Mouse (Mus musculus) heart, postnatal 0 days (tissue): ENCODE measurements around the gene Prrg2. TPM values are rescaled to one million over a fixed set of nuclear protein-coding genes. Genes with fewer than 3 reads are reported as not detected.
A peak's percentile ranks its signal among the peaks of the same experiment; 100 is the strongest.

Experiments used
- ATAC-seq: fragments of 200-750 bp; cut with Nextera tagmentation; 2 replicates; pipeline ENCODE4 v1.8.0; 2017; ENCODE audit warnings: low read depth, moderate number of reproducible peaks, moderate library complexity; ENCODE audit not compliant: insufficient read depth
- DNase-seq: peaks from one replicate; pipeline ENCODE4 v3.0.0-alpha.2; 2016; ENCODE audit warnings: low spot score
- H3K27ac ChIP-seq: fragments of 300-500 bp; sonication (generic); 2 replicates; pipeline ENCODE4 v1.5.1; 2014; ENCODE audit warnings: low read depth, mild to moderate bottlenecking
- H3K27me3 ChIP-seq: fragments of 300-500 bp; sonication (generic); 2 replicates; pipeline ENCODE4 v1.6.1; 2014; ENCODE audit warnings: low read length, mixed read lengths; ENCODE audit not compliant: control insufficient read depth, insufficient read depth
- H3K36me3 ChIP-seq: fragments of 300-500 bp; sonication (generic); replicated peaks from 2 replicates; pipeline ENCODE4 v1.6.1; 2014; ENCODE audit warnings: low read length, mixed read lengths; ENCODE audit not compliant: control insufficient read depth, insufficient read depth
- H3K4me1 ChIP-seq: fragments of 300-500 bp; sonication (generic); 2 replicates; pipeline ENCODE4 v1.6.1; 2014; ENCODE audit warnings: antibody characterized with exemption; ENCODE audit not compliant: control insufficient read depth, insufficient read depth
- H3K4me2 ChIP-seq: fragments of 300-500 bp; sonication (generic); 2 replicates; pipeline ENCODE4 v1.6.1; 2014; ENCODE audit warnings: low read depth, mild to moderate bottlenecking, low read length, moderate library complexity
- H3K4me3 ChIP-seq: fragments of 300-500 bp; sonication (generic); 2 replicates; pipeline ENCODE4 v1.5.1; 2014; ENCODE audit warnings: low read depth, low read length
- H3K9ac ChIP-seq: fragments of 300-500 bp; sonication (generic); replicated peaks from 2 replicates; pipeline ENCODE4 v1.6.1; 2014; ENCODE audit warnings: low read depth, low read length, mixed read lengths
- H3K9me3 ChIP-seq: fragments of 300-500 bp; sonication (generic); replicated peaks from 2 replicates; pipeline ENCODE4 v1.6.1; 2016; ENCODE audit warnings: low read length; ENCODE audit not compliant: control insufficient read depth
- CTCF ChIP-seq: IDR thresholded peaks from 2 replicates; pipeline ENCODE4 v1.5.1; 2016; ENCODE audit warnings: antibody characterized with exemption, control low read depth, low read depth
- EP300 ChIP-seq: IDR thresholded peaks from 2 replicates; pipeline ENCODE4 v1.6.1; 2016; ENCODE audit warnings: antibody characterized with exemption, low read depth
- WGBS: fragments of 180-500 bp; shearing (Covaris S2); extraction: QIAGEN DNeasy Blood & Tissue Kit; methylation state at CpG from one replicate; pipeline ENCODE4 v1.1.7; 2014; 5-methylcytosine and 5-hydroxymethylcytosine counted together
- polyA plus RNA-seq: library from polyadenylated mRNA; unstranded; fragments of >200 nt; fragmentation: Nextera tagmentation; extraction: Ambion mirVana; gene quantifications from 2 replicates; pipeline ENCODE4 v1.2.1, GENCODE M21; 2015
- total RNA-seq: library from RNA; depleted of rRNA; stranded (reverse); fragments of >200 nt; gene quantifications from 2 replicates; pipeline ENCODE4 v1.2.3, GENCODE M21; 2014; ENCODE audit warnings: low replicate concordance

The Prrg2 gene
- total and polyA plus RNA-seq, 2 experiments from 2014 or later, result 13.3 to 22.0 TPM

GRCm38 (mm10) chr7:45056329-45056971 lies 6.0 kb downstream of the Prrg2 start:
- H3K4me2 ChIP-seq, result no peak overlapping the region
- TF ChIP-seq CTCF (no peak), EP300 (no peak)
- no peaks in the 10 kb centered on the region for H3K36me3 ChIP-seq
- peaks cover 11% of the 10 kb centered on the region for H3K4me1 ChIP-seq
- no peaks in the 10 kb centered on the region for H3K9me3 ChIP-seq
- no peak for DNase-seq
- 65% methylated on average over 14 of the region's 14 CpGs for WGBS
- no peak for ATAC-seq
- no peak overlapping the region for H3K27ac ChIP-seq
- no peak overlapping the region for H3K9ac ChIP-seq
- no peak overlapping the region for H3K4me3 ChIP-seq
- H3K27me3 ChIP-seq, result no peaks in the 10 kb centered on the region

GRCm38 (mm10) chr7:45053931-45054510 lies 8.5 kb downstream of the Prrg2 start:
- peak; percentile 95 for ATAC-seq
- TF ChIP-seq CTCF (no peak), EP300 (0 out of 2 replicates have a peak, but pooled peaks have one; percentile 49)
- Histone ChIP-seq H3K4me2 (peak overlapping the region; percentile 99), H3K4me3 (peak overlapping the region; percentile 67), H3K9ac (peak overlapping the region; percentile 76), H3K27me3 (no peaks in the 10 kb centered on the region), H3K4me1 (peaks cover 14% of the 10 kb centered on the region), H3K9me3 (no peaks in the 10 kb centered on the region), H3K36me3 (peaks cover 17% of the 10 kb centered on the region), H3K27ac (peak overlapping the region; percentile 91)
- WGBS, result under 1% methylated on average over 32 of the region's 33 CpGs
- DNase-seq, result peak; percentile 99

- Histone ChIP-seq H3K27ac (peak overlapping the region; percentile 91), H3K27me3 (no peaks in the 10 kb centered on the region), H3K4me1 (peaks cover 14% of the 10 kb centered on the region), H3K36me3 (peaks cover 24% of the 10 kb centered on the region), H3K9ac (peak overlapping the region; percentile 76), H3K4me2 (peak overlapping the region; percentile 99), H3K9me3 (no peaks in the 10 kb centered on the region), H3K4me3 (peak overlapping the region; percentile 67)
- ATAC-seq (peak; percentile 54), DNase-seq (peak; percentile 68)
- under 1% methylated on average over 30 of the region's 59 CpGs for WGBS
- peak; percentile 59; the same call in 1 of the 2 replicates for TF ChIP-seq EP300
- no peak for TF ChIP-seq CTCF
These were observed 9.2 kb downstream of the Prrg2 start for GRCm38 (mm10) chr7:45053117-45053930.

- TF ChIP-seq CTCF, result no peak
- TF ChIP-seq EP300, result no peak
- peaks cover 30% of the 10 kb centered on the region for H3K36me3 ChIP-seq
- peak within 1 kb of the TSS; percentile 99 for H3K4me2 ChIP-seq
- 0% methylated on average over 2 of the region's 18 CpGs for WGBS
- peak within 1 kb of the TSS; percentile 91 for H3K27ac ChIP-seq
- H3K9me3 ChIP-seq, result no peaks in the 10 kb centered on the region
- H3K4me3 ChIP-seq, result peak within 1 kb of the TSS; percentile 67
- ATAC-seq, result peak; percentile 7; the same call in 1 of the 2 replicates
- peak within 1 kb of the TSS; percentile 76 for H3K9ac ChIP-seq
- peaks cover 14% of the 10 kb centered on the region for H3K4me1 ChIP-seq
- no peaks in the 10 kb centered on the region for H3K27me3 ChIP-seq
- DNase-seq, result peak; percentile 19
These were observed 9.7 kb downstream of the Prrg2 start, which contains the start of gene Prr12 for GRCm38 (mm10) chr7:45052862-45053116. Gene Prr12 (minus strand): TSS chr7:45052881.

- DNase-seq (no peak), ATAC-seq (no peak)
- no peaks in the 10 kb centered on the region for H3K9me3 ChIP-seq
- peak overlapping the region; percentile 76 for H3K9ac ChIP-seq
- peaks cover 34% of the 10 kb centered on the region for H3K36me3 ChIP-seq
- WGBS, result under 1% methylated on average over 38 of the region's 38 CpGs
- TF ChIP-seq CTCF (no peak), EP300 (no peak)
- peaks cover 14% of the 10 kb centered on the region for H3K4me1 ChIP-seq
- peak overlapping the region; percentile 67 for H3K4me3 ChIP-seq
- H3K4me2 ChIP-seq, result peak overlapping the region; percentile 99
- H3K27me3 ChIP-seq, result no peaks in the 10 kb centered on the region
- H3K27ac ChIP-seq, result peak overlapping the region; percentile 91
These were observed 10.2 kb downstream of the Prrg2 start for GRCm38 (mm10) chr7:45052181-45052861.
